Mouse (Mus musculus) heart, adult 2 months (tissue): Measurements from ENCODE around the gene Phyh. TPM values are rescaled to one million over a fixed set of nuclear protein-coding genes. Genes with fewer than 3 reads are reported as not detected.
"Not testable (repeated sequence)": the region's sequence is repeated elsewhere in the genome, so short reads cannot be mapped to it uniquely, and the experiment has no call there.

ENCODE experiments used
- DNase-seq, 2 experiments: peaks; one replicate each; pipeline ENCODE4 v3.0.0; 2021
- H3K27ac ChIP-seq: fragments of 200-600 bp; 2 replicates; pipeline ENCODE4 v1.8.1; 2022
- H3K27me3 ChIP-seq: fragments of 200-500 bp; 2 replicates; pipeline ENCODE4 v1.6.1; 2012; ENCODE audit warnings: mild to moderate bottlenecking, low read length, inconsistent platforms, mixed read lengths; ENCODE audit not compliant: control insufficient read depth, insufficient read depth
- H3K36me3 ChIP-seq: fragments of 200-500 bp; 2 replicates; pipeline ENCODE4 v1.6.1; 2012; ENCODE audit warnings: low read length, inconsistent platforms; ENCODE audit not compliant: control insufficient read depth, insufficient read depth
- H3K4me1 ChIP-seq: fragments of 200-500 bp; 2 replicates; pipeline ENCODE4 v1.6.1; 2011; ENCODE audit warnings: low read length; ENCODE audit not compliant: control insufficient read depth, insufficient read depth
- H3K4me3 ChIP-seq: fragments of 200-600 bp; 2 replicates; pipeline ENCODE4 v1.8.1; 2022
- H3K79me2 ChIP-seq: fragments of 200-500 bp; replicated peaks from 2 replicates; pipeline ENCODE4 v1.6.1; 2012; ENCODE audit warnings: mild to moderate bottlenecking, inconsistent platforms, low read length, moderate library complexity, mixed read lengths; ENCODE audit not compliant: control insufficient read depth, insufficient read depth
- H3K9ac ChIP-seq: fragments of 200-500 bp; 2 replicates; pipeline ENCODE4 v1.6.1; 2012; ENCODE audit warnings: low read depth, mild to moderate bottlenecking, control low read depth, inconsistent platforms, low read length, mixed read lengths
- CTCF ChIP-seq: fragments of 200-600 bp; IDR thresholded peaks from 2 replicates; pipeline ENCODE4 v1.8.1; 2022; ENCODE audit warnings: antibody characterized with exemption, mild to moderate bottlenecking, moderate library complexity
- EP300 ChIP-seq: fragments of 200-500 bp; IDR thresholded peaks from 2 replicates; pipeline ENCODE4 v1.6.1; 2011; ENCODE audit warnings: low read depth, low read length, control low read depth; ENCODE audit not compliant: insufficient read depth
- POLR2A ChIP-seq: fragments of 200-500 bp; IDR thresholded peaks from 2 replicates; pipeline ENCODE4 v1.6.1; 2011; ENCODE audit warnings: mild to moderate bottlenecking, low read depth, low read length, control low read depth; ENCODE audit not compliant: insufficient read depth
- WGBS: fragments of 180-500 bp; shearing (Covaris S2); methylation state at CpG from one replicate; pipeline ENCODE4 v1.1.7; 2018; 5-methylcytosine and 5-hydroxymethylcytosine counted together
- intact Hi-C: fragments of 180-260 bp; cut with DNase I; formaldehyde crosslinking; loops from one replicate; pipeline ENCODE4 v1.15.1; 2025
- polyA plus RNA-seq: library from polyadenylated mRNA; depleted of rRNA; stranded (reverse); fragments of >200 nt; gene quantifications from 2 replicates; pipeline ENCODE4 v1.2.3, GENCODE M21; 2012
- total RNA-seq, 2 experiments: library from RNA; stranded (reverse); gene quantifications; 2 replicates each; pipeline ENCODE4 v1.2.3; 2021

Gene Phyh
- total and polyA plus RNA-seq, 3 experiments = 620 to 904 (median 743) TPM

DNA sequence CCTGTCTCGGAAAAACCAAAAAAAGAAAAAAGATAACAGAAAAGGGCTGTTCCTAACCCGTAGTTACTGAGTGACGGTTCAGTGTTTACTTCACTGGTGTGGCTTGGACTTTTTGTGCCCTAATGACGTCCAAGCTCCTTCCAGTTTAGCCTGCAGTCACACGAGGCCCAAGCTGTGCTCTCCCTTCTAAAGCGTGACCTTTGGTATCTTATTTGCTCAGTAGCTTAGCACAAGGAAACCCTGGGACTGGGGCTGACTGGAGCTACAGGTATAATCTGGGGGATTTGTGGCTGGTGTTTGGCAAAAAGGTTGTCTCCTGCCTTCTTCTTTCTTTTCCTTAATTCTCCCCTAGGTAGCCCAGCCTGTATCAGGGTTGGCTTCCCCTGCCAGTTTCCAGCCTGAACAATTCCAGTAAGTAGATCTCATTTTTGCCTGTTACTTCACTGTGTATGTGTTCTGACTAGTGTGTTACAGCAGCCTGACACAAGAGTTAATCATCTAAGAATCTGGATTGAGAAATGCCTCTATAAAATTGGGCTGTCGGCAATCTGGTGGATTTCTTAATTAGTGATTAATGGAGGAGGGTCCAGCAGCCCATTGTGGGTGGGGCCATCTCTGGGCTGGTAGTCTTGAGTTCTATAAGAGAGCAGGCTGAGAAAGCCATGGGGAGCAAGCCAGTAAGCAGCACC lies 3.8 kb downstream of the Phyh start:
- WGBS = 61% methylated on average over 7 of the region's 7 CpGs
- intact Hi-C loops = no loop called here
- no peak overlapping the region for H3K4me3 ChIP-seq

DNA sequence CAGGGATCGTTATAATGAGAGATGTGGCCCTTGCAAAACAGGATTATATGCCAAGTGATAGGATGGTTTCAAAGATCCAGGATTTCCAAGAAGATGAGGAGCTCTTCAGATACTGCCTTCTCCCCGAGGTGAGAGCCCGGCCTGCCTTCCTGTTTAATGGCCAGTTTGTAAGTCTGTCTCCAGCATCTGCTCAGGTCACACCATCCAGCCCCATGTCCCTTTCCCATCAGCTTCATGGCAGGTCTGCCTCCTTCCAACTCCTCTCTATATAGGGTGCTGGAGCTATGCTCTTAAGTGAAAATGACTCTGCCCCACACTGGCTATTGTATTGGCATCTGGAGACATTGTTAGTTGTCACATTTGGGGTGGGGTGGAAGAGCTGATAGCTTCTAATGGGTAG lies 8.6 kb downstream of the Phyh start:
- no peak overlapping the region for H3K27ac ChIP-seq
- intact Hi-C loops = no loop called here
- H3K4me3 ChIP-seq = no peak overlapping the region
- no peaks in the 10 kb centered on the region for H3K79me2 ChIP-seq
- H3K9ac ChIP-seq = no peak overlapping the region
- peaks cover 3% of the 10 kb centered on the region; the same call in 1 of the 2 replicates for H3K36me3 ChIP-seq
- no peaks in the 10 kb centered on the region for H3K4me1 ChIP-seq
- DNase-seq = no peak
- WGBS = 88% methylated on average over 3 of the region's 3 CpGs
- no peaks in the 10 kb centered on the region for H3K27me3 ChIP-seq
- TF ChIP-seq EP300 (no peak), CTCF (no peak), POLR2A (no peak)

More for the DNA sequence above, 3.8 kb downstream of the Phyh start:
- Histone ChIP-seq H3K27ac (no peak overlapping the region), H3K27me3 (no peaks in the 10 kb centered on the region), H3K4me1 (peaks cover 2% of the 10 kb centered on the region; the same call in 1 of the 2 replicates), H3K9ac (no peak overlapping the region), H3K36me3 (peaks cover 3% of the 10 kb centered on the region; the same call in 1 of the 2 replicates), H3K79me2 (no peaks in the 10 kb centered on the region)
- no peak for DNase-seq
- TF ChIP-seq CTCF (no peak), EP300 (no peak), POLR2A (no peak)

DNA sequence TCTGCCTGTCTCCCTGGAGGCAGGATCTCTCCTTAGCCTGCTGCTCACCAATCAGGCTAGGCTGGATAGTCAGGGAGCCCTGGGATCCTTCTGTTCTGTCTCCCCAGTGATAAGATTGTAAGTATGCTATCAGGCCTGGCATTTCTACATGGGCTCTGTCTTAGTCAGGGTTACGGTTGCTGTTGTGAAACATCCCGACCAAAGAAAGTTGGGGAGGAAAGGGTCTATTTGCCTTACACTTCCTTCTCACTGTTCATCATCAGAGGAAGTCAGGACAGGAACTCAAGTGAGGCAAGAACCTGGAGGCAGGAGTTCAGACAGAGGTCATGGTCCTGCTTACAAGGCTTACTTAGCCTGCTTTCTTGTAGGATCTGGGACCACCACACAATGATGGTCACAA lies 10.4 kb downstream of the Phyh start:
- intact Hi-C loops = no loop called here
- TF ChIP-seq CTCF = no peak
- TF ChIP-seq EP300 = no peak
- no peak for TF ChIP-seq POLR2A
- DNase-seq = no peak
- no peaks in the 10 kb centered on the region for H3K36me3 ChIP-seq
- no peaks in the 10 kb centered on the region for H3K79me2 ChIP-seq
- no peak overlapping the region for H3K9ac ChIP-seq
- no peak overlapping the region for H3K27ac ChIP-seq
- H3K4me3 ChIP-seq = no peak overlapping the region
- no peaks in the 10 kb centered on the region for H3K27me3 ChIP-seq
- H3K4me1 ChIP-seq = no peaks in the 10 kb centered on the region
- WGBS = 43% methylated on average over 2 of the region's 2 CpGs

DNA sequence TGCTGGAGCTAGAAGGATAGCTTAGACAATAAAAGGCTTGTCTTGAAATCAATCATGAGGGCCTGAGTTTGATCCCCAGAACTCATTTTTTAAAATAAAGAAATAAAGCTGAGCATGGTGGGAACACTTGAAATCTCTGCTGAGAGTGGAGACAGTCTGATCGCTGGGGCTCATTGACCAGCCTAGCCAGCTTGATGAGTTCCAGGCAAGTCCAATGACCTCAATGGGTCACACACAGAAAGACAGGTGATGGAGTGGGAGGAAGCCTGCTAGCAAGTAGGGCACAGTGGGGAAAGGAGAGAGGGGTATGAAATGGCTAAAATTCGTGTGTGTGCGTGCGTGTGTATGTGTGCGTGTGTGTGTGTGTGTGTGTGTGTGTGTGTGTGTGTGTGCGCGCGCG lies 15.7 kb downstream of the Phyh start:
- Histone ChIP-seq H3K79me2 (no peaks in the 10 kb centered on the region), H3K4me3 (no peak overlapping the region), H3K27ac (no peak overlapping the region), H3K27me3 (no peaks in the 10 kb centered on the region), H3K36me3 (no peaks in the 10 kb centered on the region), H3K4me1 (no peaks in the 10 kb centered on the region), H3K9ac (no peak overlapping the region)
- DNase-seq = no peak
- intact Hi-C loops = no loop called here
- 88% methylated on average over 9 of the region's 9 CpGs for WGBS
- TF ChIP-seq POLR2A (no peak), EP300 (no peak), CTCF (no peak)

DNA sequence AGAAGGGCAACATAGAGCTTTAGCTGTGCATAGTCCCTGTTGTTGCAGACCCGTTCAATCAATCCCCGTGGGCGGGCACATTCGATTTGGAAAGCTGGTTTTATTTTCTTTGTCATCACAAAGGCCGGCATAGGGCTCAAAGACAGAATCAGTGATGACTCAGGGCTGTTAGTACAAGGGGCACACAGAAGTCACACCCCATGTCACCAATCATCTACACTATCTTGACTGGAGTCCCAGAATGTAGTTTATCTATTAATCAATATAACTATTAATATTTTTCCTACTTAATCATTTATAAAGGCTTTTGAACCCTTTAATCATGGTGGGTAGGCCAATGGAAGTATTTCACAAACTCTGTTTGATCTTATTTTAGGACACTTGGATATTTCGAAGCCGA lies 19.1 kb downstream of the Phyh start:
- no peak overlapping the region for H3K27ac ChIP-seq
- no peak for DNase-seq
- WGBS = 89% methylated on average over 7 of the region's 7 CpGs
- intact Hi-C loops = no loop called here
- H3K79me2 ChIP-seq = no peaks in the 10 kb centered on the region
- TF ChIP-seq CTCF (no peak), POLR2A (no peak), EP300 (no peak)
- H3K9ac ChIP-seq = no peak overlapping the region
- no peaks in the 10 kb centered on the region for H3K27me3 ChIP-seq
- H3K4me1 ChIP-seq = no peaks in the 10 kb centered on the region
- no peaks in the 10 kb centered on the region for H3K36me3 ChIP-seq
- no peak overlapping the region for H3K4me3 ChIP-seq

DNA sequence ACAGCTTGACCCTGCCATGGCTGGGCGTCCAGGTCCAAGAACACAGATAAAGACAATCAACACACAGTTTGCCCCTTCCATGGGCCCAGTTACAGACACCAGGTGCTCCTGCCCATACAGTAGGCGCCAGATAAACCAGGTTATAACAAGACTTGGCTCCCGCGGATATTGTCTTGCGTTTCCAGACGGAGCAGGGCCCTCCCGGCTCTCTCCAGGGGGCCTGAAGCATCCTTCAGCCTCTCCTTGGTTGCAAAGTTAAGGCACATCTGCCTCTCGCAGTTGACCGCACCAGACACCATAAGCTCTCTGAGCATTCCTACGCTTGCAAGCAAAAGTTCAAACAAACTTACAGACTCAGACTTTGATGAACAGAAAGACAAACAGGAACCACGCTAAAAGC lies 22.0 kb downstream of the Phyh start:
- H3K4me1 ChIP-seq = no peaks in the 10 kb centered on the region
- H3K9ac ChIP-seq = no peak overlapping the region
- no peaks in the 10 kb centered on the region for H3K36me3 ChIP-seq
- no peak for DNase-seq
- no peak for TF ChIP-seq CTCF
- TF ChIP-seq EP300 = no peak
- no peak for TF ChIP-seq POLR2A
- intact Hi-C loops = no loop called here
- no peak overlapping the region for H3K4me3 ChIP-seq
- H3K27ac ChIP-seq = no peak overlapping the region
- no peaks in the 10 kb centered on the region for H3K27me3 ChIP-seq
- 88% methylated on average over 11 of the region's 11 CpGs for WGBS
- no peaks in the 10 kb centered on the region for H3K79me2 ChIP-seq

DNA sequence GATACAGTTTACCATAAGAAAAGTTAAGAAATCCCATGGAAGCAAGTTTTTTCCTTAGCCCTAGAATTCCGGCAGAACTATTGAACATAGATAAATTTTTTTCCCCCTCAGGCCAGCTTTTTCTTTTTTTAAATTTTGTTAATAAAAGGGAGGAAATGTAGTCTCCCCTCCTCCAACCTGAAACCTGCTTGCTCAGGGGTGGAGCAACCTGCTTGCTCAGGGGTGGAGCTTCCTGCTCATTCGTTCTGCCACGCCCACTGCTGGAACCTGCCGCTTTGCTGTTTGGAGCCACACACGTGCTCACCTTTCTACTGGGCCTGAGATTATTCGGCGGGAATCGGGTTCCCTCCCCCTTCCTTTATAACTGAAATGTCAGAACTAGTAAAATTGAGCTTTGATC lies 30.9 kb downstream of the Phyh start:
- DNase-seq, H3K4me3 ChIP-seq, H3K9ac ChIP-seq, H3K4me1 ChIP-seq, H3K27me3 ChIP-seq, H3K36me3 ChIP-seq, intact Hi-C loops, H3K27ac ChIP-seq, H3K79me2 ChIP-seq: not testable (repeated sequence)
- WGBS = 86% methylated on average over 8 of the region's 8 CpGs
